Mouse (Mus musculus): ENCODE measurements at regions not wholly inside any gene's neighbourhood (a gene's known extent, or its start where the extent isn't known, plus 50 kb on each side); places are given as distances from the start of the nearest gene placed in this dataset.

GRCm38 (mm10) chr2:103873381-103873780 lies 75.9 kb upstream of the Caprin1 start:
- TF ChIP-seq POLR2A (IDR thresholded peaks at IDR 0.05; ENCODE audit: insufficient read depth, low read depth, low read length): no peak
- TF ChIP-seq CTCF (IDR thresholded peaks at IDR 0.05): no peak

Measured in heart, adult 2 months (tissue).